In the genomic region with DNA sequence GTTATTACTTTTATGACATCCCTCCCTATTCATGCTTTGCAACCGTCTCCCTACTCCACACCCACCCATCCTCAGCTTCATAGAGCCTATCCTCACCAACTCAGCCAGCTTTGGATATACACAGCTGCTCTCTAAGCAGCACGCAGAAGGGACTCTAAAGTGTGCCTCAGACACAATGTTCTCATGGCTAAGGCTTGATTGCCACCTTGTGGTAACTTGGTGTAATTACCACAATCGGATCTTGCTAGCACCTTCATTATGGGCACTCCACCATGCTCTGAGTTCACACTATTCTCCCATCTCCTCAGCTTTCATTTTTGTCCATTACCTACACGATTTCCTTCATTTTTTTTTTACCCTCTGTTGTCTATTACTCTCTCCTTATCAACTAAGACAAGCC, we compare ENCODE assay signal across 8 mouse cellular contexts. TPM values are rescaled to one million over a fixed set of nuclear protein-coding genes. Genes with fewer than 3 reads are reported as not detected.
DNase-seq lines count a peak whose midpoint lies in the region; ATAC-seq and TF ChIP-seq lines count a peak whose summit lies in the region.

No protein-coding gene starts in this region.

- no peak overlapping the region for H3K4me2 ChIP-seq in kidney, embryonic 15.5 days
- no peak overlapping the region for H3K4me2 ChIP-seq in limb, embryonic 14.5 days (replicated peaks; ENCODE audit: low read depth, low read length, severe bottlenecking)

- H3K36me3 ChIP-seq in kidney, embryonic 15.5 days: no peaks in the 10 kb centered on the region
- no peaks in the 10 kb centered on the region for H3K36me3 ChIP-seq in limb, embryonic 14.5 days (ENCODE audit: control insufficient read depth, insufficient read depth, low read length)

- peak; percentile 78 for ATAC-seq in kidney, embryonic 15.5 days (replicated peaks; ENCODE audit: low FRiP score)
- ATAC-seq in limb, embryonic 14.5 days (ENCODE audit: low FRiP score, low read depth): peak; percentile 71; the same call in 1 of the 2 replicates
- ATAC-seq in monocyte, adult 5-6 weeks (replicated peaks; ENCODE audit: insufficient number of reproducible peaks, low FRiP score, low TSS enrichment, poor library complexity, severe bottlenecking): peak; percentile 92

- no peaks in the 10 kb centered on the region for H3K9me3 ChIP-seq in kidney, embryonic 15.5 days (replicated peaks)
- no peaks in the 10 kb centered on the region for H3K9me3 ChIP-seq in limb, embryonic 14.5 days (ENCODE audit: control insufficient read depth, low read length)

- peak; percentile 90 for TF ChIP-seq CTCF in cortical plate, adult 2 months (IDR thresholded peaks at IDR 0.05; ENCODE audit: extremely low read depth, insufficient read depth, low read length)

- no peaks in the 10 kb centered on the region for H3K27me3 ChIP-seq in kidney, embryonic 15.5 days
- no peaks in the 10 kb centered on the region for H3K27me3 ChIP-seq in limb, embryonic 14.5 days (ENCODE audit: control insufficient read depth, insufficient read depth, low read length)

- no peak for TF ChIP-seq POLR2A in cortical plate, adult 2 months (IDR thresholded peaks at IDR 0.05; ENCODE audit: extremely low read depth, insufficient read depth, low read length)
- no peak for TF ChIP-seq POLR2A in limb, embryonic 14.5 days (IDR thresholded peaks at IDR 0.05; ENCODE audit: borderline replicate concordance, extremely low read depth, insufficient read depth, insufficient read length)

- no peaks in the 10 kb centered on the region for H3K4me1 ChIP-seq in cortical plate, adult 2 months (ENCODE audit: control insufficient read depth, insufficient read depth, low read length)
- H3K4me1 ChIP-seq in kidney, embryonic 15.5 days: no peaks in the 10 kb centered on the region
- H3K4me1 ChIP-seq in limb, embryonic 14.5 days (ENCODE audit: control insufficient read depth, insufficient read depth, low read length): no peaks in the 10 kb centered on the region

- H3K27ac ChIP-seq in cortical plate, adult 2 months (ENCODE audit: insufficient read depth, low read length): no peak overlapping the region
- H3K27ac ChIP-seq in kidney, embryonic 15.5 days: no peak overlapping the region
- no peak overlapping the region for H3K27ac ChIP-seq in limb, embryonic 14.5 days (replicated peaks; ENCODE audit: low read depth, low read length)

- DNase-seq in A20 (ENCODE audit: low read depth, low spot score) (peak; percentile 63), ZHBTc4 (ENCODE audit: low read depth, low spot score) (peak; percentile 87)
- DNase-seq in heart, adult 8-10 months (ENCODE audit: low spot score): peak; percentile 38
- DNase-seq in limb, embryonic 14.5 days (ENCODE audit: low spot score): peak; percentile 93
- peak; percentile 42 for DNase-seq in testis, postnatal 10 days (ENCODE audit: low spot score)

- WGBS in kidney, embryonic 15.5 days: 2% methylated on average over 4 of the region's 4 CpGs
- 2% methylated on average over 4 of the region's 4 CpGs for WGBS in limb, embryonic 14.5 days

- no peak overlapping the region for H3K9ac ChIP-seq in kidney, embryonic 15.5 days
- no peak overlapping the region for H3K9ac ChIP-seq in limb, embryonic 14.5 days (ENCODE audit: low read depth, low read length, severe bottlenecking)

- no peak overlapping the region for H3K4me3 ChIP-seq in cortical plate, adult 2 months (ENCODE audit: insufficient read depth, low read length)
- H3K4me3 ChIP-seq in kidney, embryonic 15.5 days (replicated peaks): no peak overlapping the region
- H3K4me3 ChIP-seq in limb, embryonic 14.5 days (replicated peaks; ENCODE audit: low read length): no peak overlapping the region

RNA-seq across cellular contexts. Expression of gene Tchhl1, which starts 25.4 kb away (rescaled TPM):
- not detected in 2 replicates for polyA plus RNA-seq in cortical plate, adult 2 months (2012; rRNA removed)
- total RNA-seq in heart, adult 8-10 months (2022): not detected
- polyA plus RNA-seq in kidney, embryonic 15.5 days (2015; fragmentation: Nextera tagmentation; extraction: Ambion mirVana): 0.15 and 0.38 TPM in 2 replicates
- polyA plus RNA-seq in limb, embryonic 14.5 days (2012; rRNA removed): not detected in 2 replicates
- polyA plus RNA-seq in limb, embryonic 14.5 days (2014; fragmentation: Nextera tagmentation; extraction: Ambion mirVana): not detected in 2 replicates
- total RNA-seq in monocyte, adult 5-6 weeks (2017): not detected in 3 replicates

RNA-seq across cellular contexts. Expression of gene S100a11, which starts 26.3 kb away (rescaled TPM):
- 20.9 and 21.5 TPM in 2 replicates for polyA plus RNA-seq in cortical plate, adult 2 months (2012; rRNA removed)
- total RNA-seq in heart, adult 8-10 months (2022): 10 to 100 TPM; 59.3 to 66.7 (median 61.4) TPM
- polyA plus RNA-seq in kidney, embryonic 15.5 days (2015; fragmentation: Nextera tagmentation; extraction: Ambion mirVana): 1,358 and 1,377 TPM in 2 replicates
- polyA plus RNA-seq in limb, embryonic 14.5 days (2012; rRNA removed): 477 and 638 TPM in 2 replicates
- 1,786 and 1,916 TPM in 2 replicates for polyA plus RNA-seq in limb, embryonic 14.5 days (2014; fragmentation: Nextera tagmentation; extraction: Ambion mirVana)
- 59.1 to 65.2 TPM (median 61.9 TPM) in 3 replicates for total RNA-seq in monocyte, adult 5-6 weeks (2017)

RNA-seq across cellular contexts. Expression of gene Tchh, which starts 51.9 kb away (rescaled TPM):
- 1.5 and 1.8 TPM in 2 replicates for polyA plus RNA-seq in cortical plate, adult 2 months (2012; rRNA removed)
- under 1 TPM; 0.08 to 0.22 (median 0.14) TPM for total RNA-seq in heart, adult 8-10 months (2022)
- 4.0 and 5.0 TPM in 2 replicates for polyA plus RNA-seq in kidney, embryonic 15.5 days (2015; fragmentation: Nextera tagmentation; extraction: Ambion mirVana)
- polyA plus RNA-seq in limb, embryonic 14.5 days (2012; rRNA removed): 0.54 and 1.3 TPM in 2 replicates
- polyA plus RNA-seq in limb, embryonic 14.5 days (2014; fragmentation: Nextera tagmentation; extraction: Ambion mirVana): 2.5 and 2.6 TPM in 2 replicates
- total RNA-seq in monocyte, adult 5-6 weeks (2017): 0.29 to 0.32 TPM in 2 of 3 replicates, not detected in the other

Comparison
In these comparisons a context has a peak if more than half of its experiments do, and no peak if none do; other contexts are left out.
1. DNase-seq: peak in every context shown above with its lines; median percentile 93 in limb, embryonic 14.5 days; 87 in ZHBTc4; 63 in A20; 42 in testis, postnatal 10 days; 38 in heart, adult 8-10 months.
2. RNA of gene S100a11, which starts 26.3 kb away (polyA plus RNA-seq): 477 to 1,916 TPM in limb, embryonic 14.5 days and 1,358 to 1,377 TPM in kidney, embryonic 15.5 days; 20.9 to 21.5 TPM in cortical plate, adult 2 months; every median in the first group is over 10 times any median in the second.
3. Peak in every context shown above with its lines, with median percentiles within 50 percentile points of each other: ATAC-seq.